Mouse (Mus musculus) mouse trophoblast stem cell (cell line): ENCODE measurements around the gene Uso1.

Experiments
- in situ Hi-C, 2 experiments: fragments of 300-500 bp; cut with MseI, MboI; formaldehyde crosslinking; loops; 2 replicates in 1 of 2; 3 replicates in 1 of 2; pipeline ENCODE4 v1.15.1; 2025

The Uso1 gene

GRCm38 (mm10) chr5:92234939-92235557, 97.3 kb downstream of the Uso1 start:
- in situ Hi-C loops: loop anchor here (5.0 kb wide), 2 partner anchors 33 to 48 kb away; no protein-coding TSS in a partner anchor

DNA sequence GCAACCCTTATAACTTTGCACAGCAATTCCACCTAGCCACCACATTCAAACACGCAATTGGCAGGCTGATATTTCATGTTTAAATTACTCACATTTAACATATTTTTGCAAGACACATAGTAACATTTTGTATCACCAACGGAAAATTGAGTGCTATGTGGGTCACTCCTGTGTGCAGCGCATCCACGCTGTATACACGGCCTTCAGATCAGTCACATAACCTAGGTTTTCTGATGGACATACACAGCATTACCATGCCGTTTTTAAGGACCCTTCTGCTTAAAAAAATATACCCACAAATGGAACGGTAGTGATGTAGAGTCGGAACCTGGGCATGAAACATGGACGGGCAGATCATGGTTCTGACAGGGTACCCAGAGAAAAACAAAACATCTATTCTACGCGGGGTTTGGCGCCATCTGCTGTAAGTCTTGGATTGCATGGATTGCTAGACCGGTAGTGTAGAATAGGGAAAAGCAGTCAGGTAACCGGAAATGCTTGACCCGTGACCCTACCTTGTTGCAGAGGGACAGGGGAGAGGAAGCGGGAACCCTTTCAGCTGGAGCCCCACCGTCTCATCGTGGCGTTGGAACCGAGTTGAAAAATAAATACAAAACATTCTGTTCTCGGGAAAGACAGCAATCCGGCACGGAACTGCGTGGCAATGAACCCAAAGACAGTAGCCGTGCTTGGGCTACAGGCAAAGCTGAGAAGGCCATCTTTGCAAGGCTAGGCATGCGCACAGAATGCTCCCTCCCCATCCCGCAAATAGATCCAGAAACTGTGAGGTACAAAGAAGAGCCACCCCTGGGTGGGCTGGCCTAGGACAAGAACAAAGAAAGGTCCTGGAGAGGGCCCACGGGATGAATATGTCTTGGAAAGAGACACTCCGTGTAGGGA, 101.8 kb downstream of the Uso1 start:
- in situ Hi-C loops: loop anchor here (5.0 kb wide), 2 partner anchors 37 to 52 kb away; no protein-coding TSS in a partner anchor

- in situ Hi-C loops: no loop called here
Observed at GRCm38 (mm10) chr5:92240769-92241168, 103.0 kb downstream of the Uso1 start.

DNA sequence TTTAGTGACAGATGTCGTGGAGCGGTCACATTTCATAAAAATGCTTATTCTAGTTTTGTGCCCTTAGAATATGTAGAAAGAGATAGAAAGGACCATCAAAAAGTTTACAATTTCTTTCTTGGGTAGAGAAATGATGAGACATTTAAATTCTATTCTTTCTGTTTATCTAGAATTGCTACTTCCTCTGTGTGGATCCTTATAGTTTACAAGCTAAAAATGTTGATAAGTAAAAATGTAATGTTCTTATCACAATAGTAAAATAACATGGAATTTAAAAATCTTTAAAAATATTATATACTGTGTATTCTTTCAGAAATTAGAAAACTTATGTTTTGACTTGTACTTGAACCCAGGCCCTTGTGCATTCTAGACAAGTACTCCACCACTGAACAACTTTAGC, 107.2 kb downstream of the Uso1 start:
- in situ Hi-C loops: no loop called here

- in situ Hi-C loops: no loop called here
Observed at GRCm38 (mm10) chr5:92245483-92245882, 107.7 kb downstream of the Uso1 start.

DNA sequence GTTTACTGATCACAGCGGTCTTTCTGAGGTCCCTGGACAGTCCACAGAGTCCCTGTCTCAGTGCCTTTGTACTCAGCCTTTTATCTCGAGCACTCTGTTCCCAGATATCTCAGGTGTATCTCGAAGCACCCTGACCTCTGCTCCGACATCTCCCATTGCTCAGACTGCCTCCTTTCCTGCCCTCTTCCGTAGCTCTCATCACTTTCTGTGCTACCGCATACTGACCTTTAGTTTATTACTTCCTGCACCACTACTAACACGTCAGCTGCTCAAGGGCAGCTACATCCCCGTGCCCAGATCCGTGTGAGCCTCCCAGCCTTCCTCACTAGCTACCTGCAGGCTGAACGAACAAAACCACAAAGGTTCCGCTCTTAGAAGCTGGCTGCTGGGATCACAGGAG, 110.9 kb downstream of the Uso1 start:
- in situ Hi-C loops: no loop called here

DNA sequence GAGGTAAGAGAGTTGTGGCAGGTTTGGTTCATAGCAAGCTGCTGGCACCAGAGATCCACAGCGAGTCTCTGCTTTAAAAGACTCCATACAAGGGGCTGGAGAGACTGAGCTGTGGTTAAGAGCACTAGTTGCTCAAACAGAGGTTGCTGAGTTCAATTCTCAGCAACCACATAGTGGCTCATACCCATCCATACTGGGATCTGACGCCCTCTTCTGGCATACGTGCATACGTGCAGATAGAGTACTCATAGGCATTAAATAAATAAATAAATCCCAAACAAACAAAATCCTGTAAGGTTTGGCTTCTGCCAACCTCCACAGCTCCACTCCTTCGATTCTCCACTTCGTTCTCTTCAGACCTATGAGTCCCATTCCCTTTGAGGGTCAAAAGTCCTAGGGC, 114.3 kb downstream of the Uso1 start:
- in situ Hi-C loops: no loop called here
